Mouse (Mus musculus): Measurements from ENCODE around the gene Mdm1. TPM values are rescaled to one million over a fixed set of nuclear protein-coding genes. Genes with fewer than 3 reads are reported as not detected.

The Mdm1 gene
- polyA plus RNA-seq, 1 experiment, result 15.5 TPM

DNA sequence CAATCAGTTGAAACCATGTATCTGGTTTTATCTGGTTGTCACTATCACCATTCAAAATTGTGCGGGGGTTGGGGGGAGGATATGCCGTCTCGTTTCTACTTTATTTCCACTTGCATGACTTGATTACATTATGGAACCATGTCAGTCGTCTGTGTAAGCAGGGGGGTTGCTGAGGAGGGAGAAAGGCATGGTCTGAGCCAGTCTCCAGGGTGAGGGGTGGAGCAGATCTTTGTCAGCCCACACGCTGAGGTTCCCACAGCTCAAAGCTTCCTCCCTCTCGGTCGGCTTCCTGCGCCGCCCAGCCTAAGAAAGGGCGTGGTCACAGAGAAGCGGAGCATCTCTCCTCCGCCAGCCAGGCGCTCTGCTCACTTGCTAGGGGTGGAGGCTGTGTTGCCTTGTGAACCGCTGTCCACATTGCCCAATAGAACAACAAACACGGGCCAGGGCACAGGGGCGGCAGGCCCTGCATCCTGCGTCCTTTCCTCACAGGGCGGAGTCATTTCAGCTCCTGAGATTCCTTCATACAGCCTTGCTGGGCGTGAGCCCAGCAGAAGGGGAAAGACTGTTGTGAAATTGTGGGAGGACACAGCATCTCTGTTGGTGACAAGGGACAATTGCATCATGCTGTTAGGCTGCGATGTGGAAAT, 38.5 kb upstream of the Mdm1 start:
- WGBS, result 0% methylated on average over 20 of the region's 20 CpGs
- DNase-seq, result peak; percentile 65
- H3K27me3 ChIP-seq (ENCODE audit: control insufficient read depth, insufficient read depth, low read length), result no peaks in the 10 kb centered on the region
- TF ChIP-seq CTCF (IDR thresholded peaks at IDR 0.05; ENCODE audit: borderline replicate concordance, insufficient read depth, low read depth, low read length), result no peak
- 0 out of 2 replicates have a peak, but pooled peaks have one; percentile 14 for TF ChIP-seq POLR2A (IDR thresholded peaks at IDR 0.05; ENCODE audit: borderline replicate concordance, insufficient read depth, low read length)
- no peaks in the 10 kb centered on the region for H3K4me1 ChIP-seq (ENCODE audit: control insufficient read depth, insufficient read depth, low read length)
- H3K4me3 ChIP-seq (replicated peaks; ENCODE audit: insufficient read depth, low read depth, low read length), result peak overlapping the region; percentile 96
- no peak overlapping the region for H3K27ac ChIP-seq (ENCODE audit: insufficient read depth, low read length)

DNA sequence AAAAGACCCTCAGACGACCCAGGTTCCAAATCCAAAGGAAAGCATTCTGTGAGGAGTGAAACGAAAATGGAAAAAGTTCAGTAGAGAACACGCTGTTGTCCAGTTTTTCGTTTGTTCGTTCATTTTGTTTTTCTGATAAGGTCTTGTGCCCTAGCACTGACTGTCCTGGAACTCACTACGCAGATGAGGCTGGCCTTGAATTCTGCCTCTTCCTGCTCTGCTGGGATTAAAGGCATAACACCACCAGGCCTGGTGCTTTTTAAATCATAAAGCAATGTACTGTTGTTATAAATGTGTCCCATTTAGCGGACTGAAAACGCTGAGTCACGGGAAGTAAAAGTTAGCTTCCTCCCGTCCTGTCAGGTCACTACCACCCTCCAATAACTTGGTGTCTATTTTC, 37.7 kb upstream of the Mdm1 start:
- Histone ChIP-seq H3K4me1 (ENCODE audit: control insufficient read depth, insufficient read depth, low read length) (no peaks in the 10 kb centered on the region), H3K4me3 (replicated peaks; ENCODE audit: insufficient read depth, low read depth, low read length) (no peak overlapping the region), H3K27ac (ENCODE audit: insufficient read depth, low read length) (no peak overlapping the region), H3K27me3 (ENCODE audit: control insufficient read depth, insufficient read depth, low read length) (no peaks in the 10 kb centered on the region)
- TF ChIP-seq CTCF (IDR thresholded peaks at IDR 0.05; ENCODE audit: borderline replicate concordance, insufficient read depth, low read depth, low read length), result no peak
- TF ChIP-seq POLR2A (IDR thresholded peaks at IDR 0.05; ENCODE audit: borderline replicate concordance, insufficient read depth, low read length), result no peak
- no peak for DNase-seq
- 64% methylated on average over 10 of the region's 10 CpGs for WGBS

- no peak for DNase-seq
- Histone ChIP-seq H3K4me3 (replicated peaks; ENCODE audit: insufficient read depth, low read depth, low read length) (no peak overlapping the region), H3K4me1 (ENCODE audit: control insufficient read depth, insufficient read depth, low read length) (no peaks in the 10 kb centered on the region), H3K27me3 (ENCODE audit: control insufficient read depth, insufficient read depth, low read length) (no peaks in the 10 kb centered on the region), H3K27ac (ENCODE audit: insufficient read depth, low read length) (no peak overlapping the region)
- WGBS, result 86% methylated on average over 9 of the region's 9 CpGs
- TF ChIP-seq CTCF (IDR thresholded peaks at IDR 0.05; ENCODE audit: borderline replicate concordance, insufficient read depth, low read depth, low read length) (no peak), POLR2A (IDR thresholded peaks at IDR 0.05; ENCODE audit: borderline replicate concordance, insufficient read depth, low read length) (no peak)
These were observed 34.6 kb upstream of the Mdm1 start for GRCm38 (mm10) chr10:118107031-118107430.

DNA sequence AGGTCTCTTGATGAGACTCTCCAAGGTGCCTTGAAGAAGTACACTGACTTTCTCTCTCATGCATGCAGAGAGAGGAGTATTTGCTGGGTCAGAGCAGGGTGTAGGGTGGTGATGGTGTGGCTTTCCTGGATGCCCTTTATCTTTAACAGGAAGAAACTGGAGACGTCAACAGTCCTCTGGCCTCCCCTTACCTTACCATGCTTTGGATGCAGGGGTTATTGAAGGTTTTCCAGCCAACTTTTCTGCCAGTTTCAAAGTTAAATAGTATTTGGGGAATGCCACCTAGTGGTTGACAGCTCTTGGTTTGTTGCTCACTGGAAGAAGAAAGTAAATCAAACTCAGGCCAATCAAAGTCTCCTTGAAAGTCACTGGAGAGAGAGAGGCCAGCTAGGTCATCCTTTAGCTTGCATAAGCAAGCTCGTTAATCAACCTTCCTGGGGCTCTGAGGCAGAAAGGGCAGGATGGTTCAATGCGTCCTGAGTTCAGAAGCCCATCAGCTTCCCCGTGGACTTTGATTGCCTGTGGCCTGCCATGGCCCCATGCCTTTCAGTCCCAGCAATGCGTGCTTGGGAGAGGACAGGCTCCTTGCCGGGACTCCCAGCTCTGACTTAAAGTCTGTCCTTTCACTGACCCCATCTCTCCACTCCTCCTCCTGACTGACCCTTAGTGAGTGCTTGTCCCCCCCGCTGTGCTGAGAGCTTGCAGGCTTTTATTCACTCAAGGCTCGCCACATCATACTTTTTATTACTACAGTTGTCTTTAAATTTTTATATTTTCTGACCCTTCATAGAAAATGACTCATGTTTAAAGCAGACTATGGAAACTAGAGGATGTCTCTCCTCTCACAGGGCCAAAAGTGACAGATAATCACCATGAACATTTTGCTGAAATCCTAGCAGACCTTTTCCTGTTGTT, 31.3 kb upstream of the Mdm1 start:
- Histone ChIP-seq H3K4me1 (ENCODE audit: control insufficient read depth, insufficient read depth, low read length) (no peaks in the 10 kb centered on the region), H3K27ac (ENCODE audit: insufficient read depth, low read length) (no peak overlapping the region), H3K4me3 (replicated peaks; ENCODE audit: insufficient read depth, low read depth, low read length) (no peak overlapping the region), H3K27me3 (ENCODE audit: control insufficient read depth, insufficient read depth, low read length) (no peaks in the 10 kb centered on the region)
- TF ChIP-seq CTCF (IDR thresholded peaks at IDR 0.05; ENCODE audit: borderline replicate concordance, insufficient read depth, low read depth, low read length) (no peak), POLR2A (IDR thresholded peaks at IDR 0.05; ENCODE audit: borderline replicate concordance, insufficient read depth, low read length) (no peak)
- DNase-seq, result peak in 1 of 2 experiments; percentile 17
- WGBS, result 35% methylated on average over 8 of the region's 8 CpGs

DNA sequence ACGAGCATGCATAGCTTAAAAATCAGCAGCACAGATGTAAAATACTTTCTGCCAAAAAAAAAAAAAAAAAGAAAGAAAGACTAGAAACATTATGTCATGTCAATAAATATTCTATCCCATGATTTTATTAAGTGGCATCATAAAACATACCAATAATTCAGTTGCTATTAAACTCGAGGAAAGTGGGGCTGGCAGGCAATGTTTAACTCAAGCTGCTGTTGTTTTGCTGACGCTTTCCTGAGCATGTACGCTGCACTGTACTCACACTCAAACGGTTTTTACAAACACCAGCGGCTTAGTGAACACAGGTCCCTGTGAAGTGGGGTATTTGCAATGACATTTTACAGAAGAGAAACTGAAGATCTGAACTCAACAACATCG, 30.7 kb upstream of the Mdm1 start:
- H3K4me1 ChIP-seq (ENCODE audit: control insufficient read depth, insufficient read depth, low read length), result no peaks in the 10 kb centered on the region
- TF ChIP-seq POLR2A (IDR thresholded peaks at IDR 0.05; ENCODE audit: borderline replicate concordance, insufficient read depth, low read length), result no peak
- no peak for TF ChIP-seq CTCF (IDR thresholded peaks at IDR 0.05; ENCODE audit: borderline replicate concordance, insufficient read depth, low read depth, low read length)
- DNase-seq, result no peak
- no peaks in the 10 kb centered on the region for H3K27me3 ChIP-seq (ENCODE audit: control insufficient read depth, insufficient read depth, low read length)
- H3K4me3 ChIP-seq (replicated peaks; ENCODE audit: insufficient read depth, low read depth, low read length), result no peak overlapping the region
- H3K27ac ChIP-seq (ENCODE audit: insufficient read depth, low read length), result no peak overlapping the region
- WGBS, result 63% methylated on average over 7 of the region's 7 CpGs

DNA sequence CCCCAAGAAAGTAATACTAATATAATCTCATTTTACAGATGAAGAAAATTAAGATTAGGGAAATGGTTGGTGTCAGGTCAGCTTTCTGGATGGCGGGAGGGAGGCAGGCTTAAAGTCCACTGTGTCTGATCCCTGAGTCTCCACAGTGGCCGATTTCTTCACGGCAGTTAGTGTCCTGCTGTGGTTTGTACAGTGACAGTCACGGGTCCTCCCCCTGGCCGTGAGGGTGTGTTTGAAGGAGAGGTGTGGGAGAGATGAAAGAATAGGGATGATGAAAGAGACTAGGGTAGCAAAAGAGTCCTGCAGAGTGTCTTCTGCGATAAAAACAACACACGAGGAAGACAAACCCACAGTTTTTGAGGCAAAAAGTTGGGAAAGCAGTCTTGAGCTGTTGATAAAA, 30.0 kb upstream of the Mdm1 start:
- no peak overlapping the region for H3K4me3 ChIP-seq (replicated peaks; ENCODE audit: insufficient read depth, low read depth, low read length)
- DNase-seq, result no peak
- H3K27ac ChIP-seq (ENCODE audit: insufficient read depth, low read length), result no peak overlapping the region
- 20% methylated on average over 7 of the region's 7 CpGs for WGBS
- H3K27me3 ChIP-seq (ENCODE audit: control insufficient read depth, insufficient read depth, low read length), result no peaks in the 10 kb centered on the region
- no peaks in the 10 kb centered on the region for H3K4me1 ChIP-seq (ENCODE audit: control insufficient read depth, insufficient read depth, low read length)
- TF ChIP-seq POLR2A (IDR thresholded peaks at IDR 0.05; ENCODE audit: borderline replicate concordance, insufficient read depth, low read length), result no peak
- no peak for TF ChIP-seq CTCF (IDR thresholded peaks at IDR 0.05; ENCODE audit: borderline replicate concordance, insufficient read depth, low read depth, low read length)

DNA sequence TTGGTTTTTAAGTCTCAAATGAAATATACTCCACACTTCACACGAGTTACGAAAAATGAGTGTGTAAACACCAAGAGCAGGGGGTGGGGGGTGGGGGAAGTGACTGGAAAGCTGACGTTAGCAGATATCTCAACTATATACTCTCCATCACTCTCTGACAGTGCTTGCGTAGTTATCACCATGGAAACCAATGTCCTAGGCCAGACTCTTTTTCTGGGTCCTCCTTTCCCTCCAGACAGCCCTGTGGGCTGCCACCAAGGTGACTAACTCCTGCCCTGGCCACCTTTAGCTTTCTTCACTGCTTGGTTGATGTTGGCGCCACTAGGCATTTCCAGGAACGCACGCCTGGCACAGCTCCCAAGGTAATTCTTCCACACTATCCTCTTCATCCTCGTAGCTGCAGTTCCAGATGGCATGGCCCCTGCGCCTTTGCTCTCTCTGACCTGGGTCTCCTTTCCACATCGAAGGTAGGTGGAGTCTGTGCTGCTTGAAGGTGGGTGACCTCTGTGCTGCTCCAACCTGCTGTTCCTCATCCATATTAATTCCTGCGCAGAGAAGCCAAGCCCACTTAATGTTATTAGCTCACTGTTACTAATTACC, 29.2 kb upstream of the Mdm1 start:
- Histone ChIP-seq H3K4me3 (replicated peaks; ENCODE audit: insufficient read depth, low read depth, low read length) (no peak overlapping the region), H3K27ac (ENCODE audit: insufficient read depth, low read length) (no peak overlapping the region), H3K4me1 (ENCODE audit: control insufficient read depth, insufficient read depth, low read length) (no peaks in the 10 kb centered on the region), H3K27me3 (ENCODE audit: control insufficient read depth, insufficient read depth, low read length) (no peaks in the 10 kb centered on the region)
- TF ChIP-seq CTCF (IDR thresholded peaks at IDR 0.05; ENCODE audit: borderline replicate concordance, insufficient read depth, low read depth, low read length), result no peak
- TF ChIP-seq POLR2A (IDR thresholded peaks at IDR 0.05; ENCODE audit: borderline replicate concordance, insufficient read depth, low read length), result no peak
- DNase-seq, result no peak
- 63% methylated on average over 11 of the region's 11 CpGs for WGBS

All from cerebellum, adult 2 months (tissue).